ENCODE assay signal across 10 mouse cellular contexts in genomic region chr1:120974661-120975060, GRCm38 (mm10).
DNase-seq lines count a peak whose midpoint lies in the region; ATAC-seq and TF ChIP-seq lines count a peak whose summit lies in the region.
"Had no signal": no experiment of that assay in that cellular context is flagged by ENCODE, and none has a peak within 500 bp of the region (broad histone marks: within the 10 kb centered on the region; RNA-seq: fewer than 3 reads in every experiment).

No protein-coding gene starts in this region.

- ATAC-seq in hindbrain, postnatal 0 days = no peak
- ATAC-seq in kidney, embryonic 14.5 days (ENCODE audit: low FRiP score, low TSS enrichment) = no peak
- ATAC-seq: intestine, embryonic 16.5 days had no signal

- no peak overlapping the region for H3K9ac ChIP-seq in hindbrain, postnatal 0 days (replicated peaks; ENCODE audit: low read length)
- H3K9ac ChIP-seq in kidney, embryonic 14.5 days (ENCODE audit: low read depth, low read length) = no peak overlapping the region
- H3K9ac ChIP-seq: liver, embryonic 14.5 days had no signal

- DNase-seq in hindbrain, postnatal 0 days (ENCODE audit: low spot score) = peak; percentile 38
- DNase-seq in hindbrain, embryonic 10.5 days (ENCODE audit: low spot score) = no peak
- peak; percentile 11 for DNase-seq in brain, adult 2 months (ENCODE audit: low read depth, low spot score)
- DNase-seq in heart, adult 8-10 months (ENCODE audit: low spot score) = peak; percentile 19
- DNase-seq in lung, postnatal 25 days (ENCODE audit: low spot score) = peak; percentile 15
- DNase-seq in right cerebral cortex, adult 18-20 months = no peak
- DNase-seq: cerebellum, postnatal 25 days had no signal

- H3K4me2 ChIP-seq in hindbrain, postnatal 0 days (ENCODE audit: low read depth, low read length) = no peak overlapping the region
- no peak overlapping the region for H3K4me2 ChIP-seq in kidney, embryonic 14.5 days (replicated peaks; ENCODE audit: low read depth, low read length)

- H3K36me3 ChIP-seq in hindbrain, postnatal 0 days (ENCODE audit: insufficient read depth, low read length) = no peaks in the 10 kb centered on the region
- no peaks in the 10 kb centered on the region for H3K36me3 ChIP-seq in hindbrain, embryonic 10.5 days
- H3K36me3 ChIP-seq in kidney, embryonic 14.5 days (ENCODE audit: control insufficient read depth, insufficient read depth, low read length) = no peaks in the 10 kb centered on the region

- no peak overlapping the region for H3K27ac ChIP-seq in hindbrain, postnatal 0 days
- no peak overlapping the region for H3K27ac ChIP-seq in hindbrain, embryonic 10.5 days
- no peak overlapping the region for H3K27ac ChIP-seq in kidney, embryonic 14.5 days (ENCODE audit: low read depth, low read length)
- H3K27ac ChIP-seq: liver, embryonic 14.5 days had no signal

- H3K4me1 ChIP-seq in hindbrain, postnatal 0 days (ENCODE audit: insufficient read depth, low read length) = no peaks in the 10 kb centered on the region
- peaks cover 6% of the 10 kb centered on the region; the same call in 1 of the 2 replicates for H3K4me1 ChIP-seq in hindbrain, embryonic 10.5 days (replicated peaks)
- H3K4me1 ChIP-seq in kidney, embryonic 14.5 days (ENCODE audit: control insufficient read depth, insufficient read depth, low read length) = no peaks in the 10 kb centered on the region

- 77% methylated on average over 1 of the region's 1 CpGs for WGBS in hindbrain, postnatal 0 days
- 87% methylated on average over 1 of the region's 1 CpGs for WGBS in hindbrain, embryonic 10.5 days
- WGBS in kidney, embryonic 14.5 days = 77% methylated on average over 1 of the region's 1 CpGs

- H3K9me3 ChIP-seq in hindbrain, postnatal 0 days (ENCODE audit: low read length) = no peaks in the 10 kb centered on the region
- H3K9me3 ChIP-seq in hindbrain, embryonic 10.5 days = no peaks in the 10 kb centered on the region
- H3K9me3 ChIP-seq in kidney, embryonic 14.5 days (ENCODE audit: control insufficient read depth, low read length) = no peaks in the 10 kb centered on the region

- no peak for TF ChIP-seq CTCF in hindbrain, postnatal 0 days (IDR thresholded peaks at IDR 0.05; ENCODE audit: low read depth)

- H3K27me3 ChIP-seq in hindbrain, postnatal 0 days (ENCODE audit: insufficient read depth, low read length) = no peaks in the 10 kb centered on the region
- no peaks in the 10 kb centered on the region; the same call in 1 of the 2 replicates for H3K27me3 ChIP-seq in hindbrain, embryonic 10.5 days (ENCODE audit: insufficient read depth, poor library complexity, severe bottlenecking)
- H3K27me3 ChIP-seq in kidney, embryonic 14.5 days (ENCODE audit: control insufficient read depth, insufficient read depth, low read length) = no peaks in the 10 kb centered on the region

- H3K4me3 ChIP-seq in hindbrain, postnatal 0 days (ENCODE audit: low read length) = no peak overlapping the region
- no peak overlapping the region for H3K4me3 ChIP-seq in hindbrain, embryonic 10.5 days
- no peak overlapping the region for H3K4me3 ChIP-seq in kidney, embryonic 14.5 days (ENCODE audit: low read length)

Comparison
In these comparisons a context has a peak if more than half of its experiments do, and no peak if none do; other contexts are left out.
1. DNase-seq: peak in hindbrain, postnatal 0 days (single experiment), brain, adult 2 months (single experiment), heart, adult 8-10 months (single experiment) and lung, postnatal 25 days (single experiment); none in hindbrain, embryonic 10.5 days (single experiment) and right cerebral cortex, adult 18-20 months (single experiment).